Mouse (Mus musculus): ENCODE data around the gene Ppm1n. TPM values are rescaled to one million over a fixed set of nuclear protein-coding genes. Genes with fewer than 3 reads are reported as not detected.

Ppm1n gene
- polyA plus RNA-seq, 1 experiment from 2014 or later: 0.17 TPM

DNA sequence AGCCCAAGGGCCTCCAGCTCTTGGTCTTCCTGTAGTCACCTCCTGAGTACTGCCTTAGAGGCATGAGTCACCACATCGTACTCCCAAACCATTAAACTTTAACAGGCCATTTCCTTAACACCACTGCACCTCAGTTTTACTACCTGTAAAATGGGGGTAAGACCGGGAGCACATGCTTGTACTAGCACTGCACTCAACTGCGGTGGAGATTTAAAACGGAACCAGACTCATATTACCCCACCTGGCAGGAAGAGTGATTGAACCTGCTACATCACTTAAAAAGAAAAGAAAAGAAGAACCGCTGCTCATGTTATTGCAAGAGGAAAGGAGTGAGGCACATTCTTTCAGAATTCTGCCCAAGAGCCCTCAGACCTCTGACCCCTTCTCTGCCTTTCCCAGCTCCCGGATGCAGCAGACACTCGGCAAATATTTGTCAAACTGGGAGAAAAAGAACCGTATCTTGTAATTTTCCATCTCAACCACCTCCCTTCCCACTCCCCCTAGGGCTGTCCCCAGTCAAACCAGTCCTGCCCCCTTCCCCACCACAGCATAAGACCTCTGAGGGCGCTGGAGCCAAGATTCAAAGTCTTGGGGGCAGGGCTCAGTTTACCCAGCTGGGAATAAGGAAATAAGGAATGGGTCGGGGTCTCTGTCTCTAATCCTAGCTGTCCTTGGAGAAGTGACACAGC is 10.7 kb downstream of the Ppm1n start:
- ATAC-seq (ENCODE audit: low FRiP score, low TSS enrichment) (no peak), DNase-seq (ENCODE audit: low spot score) (peak; percentile 54)
- peak overlapping the region; percentile 98 for H3K4me2 ChIP-seq (replicated peaks; ENCODE audit: low read depth)
- 10% methylated on average over 10 of the region's 10 CpGs for WGBS
- no peaks in the 10 kb centered on the region for H3K9me3 ChIP-seq (ENCODE audit: control insufficient read depth, low read length)
- H3K9ac ChIP-seq (ENCODE audit: low read length): peak overlapping the region; percentile 91
- 0 out of 2 replicates have a peak, but pooled peaks cover 3% of the 10 kb centered on the region for H3K36me3 ChIP-seq (ENCODE audit: control insufficient read depth, insufficient read depth, low read length)
- H3K27ac ChIP-seq (replicated peaks): peak overlapping the region; percentile 97
- H3K27me3 ChIP-seq (ENCODE audit: control insufficient read depth, insufficient read depth, low read length): no peaks in the 10 kb centered on the region
- H3K4me1 ChIP-seq (replicated peaks; ENCODE audit: control insufficient read depth, insufficient read depth): peaks cover 4% of the 10 kb centered on the region; the same call in 1 of the 2 replicates
- TF ChIP-seq CTCF (IDR thresholded peaks at IDR 0.05; ENCODE audit: low read depth): no peak
- no peak for TF ChIP-seq EP300 (optimal IDR thresholded peaks at IDR 0.05)
- H3K4me3 ChIP-seq (ENCODE audit: low read depth, low read length): peak overlapping the region; percentile 93

- Histone ChIP-seq H3K9ac (ENCODE audit: low read length) (peak overlapping the region; percentile 35; the same call in 1 of the 2 replicates), H3K4me3 (ENCODE audit: low read depth, low read length) (no peak overlapping the region), H3K27ac (replicated peaks) (peak overlapping the region; percentile 82), H3K4me2 (replicated peaks; ENCODE audit: low read depth) (no peak overlapping the region), H3K27me3 (ENCODE audit: control insufficient read depth, insufficient read depth, low read length) (no peaks in the 10 kb centered on the region), H3K9me3 (ENCODE audit: control insufficient read depth, low read length) (no peaks in the 10 kb centered on the region), H3K4me1 (replicated peaks; ENCODE audit: control insufficient read depth, insufficient read depth) (0 out of 2 replicates have a peak, but pooled peaks cover 4% of the 10 kb centered on the region), H3K36me3 (ENCODE audit: control insufficient read depth, insufficient read depth, low read length) (0 out of 2 replicates have a peak, but pooled peaks cover 3% of the 10 kb centered on the region)
- WGBS: 40% methylated on average over 10 of the region's 10 CpGs
- TF ChIP-seq CTCF (IDR thresholded peaks at IDR 0.05; ENCODE audit: low read depth): no peak
- TF ChIP-seq EP300 (optimal IDR thresholded peaks at IDR 0.05): no peak
- ATAC-seq (ENCODE audit: low FRiP score, low TSS enrichment): no peak
- DNase-seq (ENCODE audit: low spot score): peak; percentile 46
Measured at GRCm38 (mm10) chr7:19267051-19267450, 12.8 kb downstream of the Ppm1n start.

- peak overlapping the region; percentile 23; the same call in 1 of the 2 replicates for H3K4me2 ChIP-seq (replicated peaks; ENCODE audit: low read depth)
- H3K9me3 ChIP-seq (ENCODE audit: control insufficient read depth, low read length): no peaks in the 10 kb centered on the region
- peaks cover 4% of the 10 kb centered on the region; the same call in 1 of the 2 replicates for H3K36me3 ChIP-seq (ENCODE audit: control insufficient read depth, insufficient read depth, low read length)
- no peak for TF ChIP-seq EP300 (optimal IDR thresholded peaks at IDR 0.05)
- TF ChIP-seq CTCF (IDR thresholded peaks at IDR 0.05; ENCODE audit: low read depth): no peak
- no peaks in the 10 kb centered on the region for H3K27me3 ChIP-seq (ENCODE audit: control insufficient read depth, insufficient read depth, low read length)
- ATAC-seq (ENCODE audit: low FRiP score, low TSS enrichment) (peak; percentile 75), DNase-seq (ENCODE audit: low spot score) (peak; percentile 92)
- 0 out of 2 replicates have a peak, but pooled peaks cover 4% of the 10 kb centered on the region for H3K4me1 ChIP-seq (replicated peaks; ENCODE audit: control insufficient read depth, insufficient read depth)
- H3K4me3 ChIP-seq (ENCODE audit: low read depth, low read length): no peak overlapping the region
- peak overlapping the region; percentile 82 for H3K27ac ChIP-seq (replicated peaks)
- whole genome bisulfite sequencing: 51% methylated on average over 10 of the region's 10 CpGs
- H3K9ac ChIP-seq (ENCODE audit: low read length): peak overlapping the region; percentile 41
Measured at GRCm38 (mm10) chr7:19265928-19266822, 13.7 kb downstream of the Ppm1n start.

GRCm38 (mm10) chr7:19265147-19265546 is 14.7 kb downstream of the Ppm1n start:
- ATAC-seq (ENCODE audit: low FRiP score, low TSS enrichment) (no peak), DNase-seq (ENCODE audit: low spot score) (no peak)
- Histone ChIP-seq H3K4me1 (replicated peaks; ENCODE audit: control insufficient read depth, insufficient read depth) (0 out of 2 replicates have a peak, but pooled peaks cover 4% of the 10 kb centered on the region), H3K36me3 (ENCODE audit: control insufficient read depth, insufficient read depth, low read length) (peaks cover 11% of the 10 kb centered on the region; the same call in 1 of the 2 replicates), H3K4me2 (replicated peaks; ENCODE audit: low read depth) (no peak overlapping the region), H3K9me3 (ENCODE audit: control insufficient read depth, low read length) (no peaks in the 10 kb centered on the region), H3K4me3 (ENCODE audit: low read depth, low read length) (no peak overlapping the region), H3K27ac (replicated peaks) (peak overlapping the region; percentile 1; the same call in 1 of the 2 replicates), H3K9ac (ENCODE audit: low read length) (no peak overlapping the region), H3K27me3 (ENCODE audit: control insufficient read depth, insufficient read depth, low read length) (no peaks in the 10 kb centered on the region)
- TF ChIP-seq CTCF (IDR thresholded peaks at IDR 0.05; ENCODE audit: low read depth) (no peak), EP300 (optimal IDR thresholded peaks at IDR 0.05) (no peak)
- WGBS: 48% methylated on average over 7 of the region's 7 CpGs

DNA sequence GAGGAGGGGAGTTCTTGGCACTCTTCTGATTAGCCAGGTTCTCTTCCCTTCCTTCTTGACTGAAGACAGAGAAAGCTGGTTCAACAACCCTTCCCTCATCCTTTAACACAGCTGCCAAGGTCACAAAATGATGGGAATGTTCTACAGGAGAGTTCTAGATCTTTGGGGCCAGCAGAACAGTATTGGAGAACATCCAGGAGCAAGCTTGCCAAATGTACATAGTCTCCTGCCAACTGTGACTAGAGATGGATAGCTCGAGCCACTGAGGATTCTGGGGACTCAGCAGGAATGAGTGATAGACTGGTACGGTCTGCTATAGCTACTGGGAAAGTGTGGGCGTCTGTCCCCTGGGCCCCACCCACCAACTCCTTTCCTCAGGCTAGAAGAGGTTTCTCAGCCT is 21.5 kb downstream of the Ppm1n start:
- no peak overlapping the region for H3K9ac ChIP-seq (ENCODE audit: low read length)
- H3K4me1 ChIP-seq (replicated peaks; ENCODE audit: control insufficient read depth, insufficient read depth): no peaks in the 10 kb centered on the region
- DNase-seq (ENCODE audit: low spot score): no peak
- 50% methylated on average over 3 of the region's 3 CpGs for WGBS
- H3K27me3 ChIP-seq (ENCODE audit: control insufficient read depth, insufficient read depth, low read length): no peaks in the 10 kb centered on the region
- H3K9me3 ChIP-seq (ENCODE audit: control insufficient read depth, low read length): no peaks in the 10 kb centered on the region
- H3K4me3 ChIP-seq (ENCODE audit: low read depth, low read length): no peak overlapping the region
- no peak overlapping the region for H3K4me2 ChIP-seq (replicated peaks; ENCODE audit: low read depth)
- peak overlapping the region; percentile 30; the same call in 1 of the 2 replicates for H3K27ac ChIP-seq (replicated peaks)
- H3K36me3 ChIP-seq (ENCODE audit: control insufficient read depth, insufficient read depth, low read length): peaks cover 31% of the 10 kb centered on the region
- TF ChIP-seq EP300 (optimal IDR thresholded peaks at IDR 0.05) (no peak), CTCF (IDR thresholded peaks at IDR 0.05; ENCODE audit: low read depth) (no peak)
- no peak for ATAC-seq (ENCODE audit: low FRiP score, low TSS enrichment)

All from stomach, postnatal 0 days (tissue).